Mouse (Mus musculus) MEL (cell line): ENCODE results near the gene Rundc1.

Experiments
- POLR2A ChIP-seq, 2 experiments: IDR thresholded peaks; 2 replicates each; pipeline ENCODE4 v1.6.1; 2011 to 2012; ENCODE audit warnings: low read length in 2 of 2, mild to moderate bottlenecking in 2 of 2, control low read depth in 1 of 2, improper control_type of control experiment in 1 of 2, low read depth in 1 of 2, moderate library complexity in 1 of 2; ENCODE audit not compliant: control insufficient read depth in 1 of 2, insufficient read depth in 1 of 2, poor library complexity in 1 of 2
- TAL1 ChIP-seq: IDR thresholded peaks from 2 replicates; pipeline ENCODE4 v1.6.1; 2012; ENCODE audit warnings: mild to moderate bottlenecking, inconsistent platforms, low read length, moderate library complexity, mixed read lengths
- TCF12 ChIP-seq: IDR thresholded peaks from 2 replicates; pipeline ENCODE4 v1.6.1; 2014; ENCODE audit warnings: low read depth, mild to moderate bottlenecking, inconsistent platforms, low read length, improper control_type of control experiment, moderate library complexity
- ZNF384 ChIP-seq: IDR thresholded peaks from 2 replicates; pipeline ENCODE4 v1.6.1; 2012; ENCODE audit warnings: low read depth, mild to moderate bottlenecking, inconsistent platforms, low read length, improper control_type of control experiment

- TF ChIP-seq TAL1 (no peak), ZNF384 (no peak), POLR2A (IDR thresholded peaks at IDR 0.05; ENCODE audit: control insufficient read depth in 1 of 2, insufficient read depth in 1 of 2, low read depth in 1 of 2, low read length in 2 of 2, poor library complexity in 1 of 2) (no peak), TCF12 (no peak)
Measured at GRCm38 (mm10) chr11:101458217-101458616, 33.3 kb downstream of the Rundc1 start.
